Mouse (Mus musculus) thymus, adult 2 months (tissue): ENCODE measurements at regions not wholly inside any gene's neighbourhood (a gene's known extent, or its start where the extent isn't known, plus 50 kb on each side); places are given as distances from the start of the nearest gene placed in this dataset.

Experiments
- DNase-seq: peaks from one replicate; pipeline ENCODE4 v3.0.0; 2021
- H3K27ac ChIP-seq: fragments of 200-500 bp; 2 replicates; pipeline ENCODE4 v1.5.1; 2012; ENCODE audit warnings: low read length, control low read depth; ENCODE audit not compliant: control insufficient read depth, insufficient read depth
- H3K27me3 ChIP-seq: fragments of 200-500 bp; 2 replicates; pipeline ENCODE4 v1.6.1; 2012; ENCODE audit warnings: mild to moderate bottlenecking, low read length, moderate library complexity, mixed read lengths; ENCODE audit not compliant: control insufficient read depth, insufficient read depth
- H3K36me3 ChIP-seq: fragments of 200-500 bp; 2 replicates; pipeline ENCODE4 v1.6.1; 2012; ENCODE audit warnings: mild to moderate bottlenecking, low read length, moderate library complexity; ENCODE audit not compliant: control insufficient read depth, insufficient read depth
- H3K4me1 ChIP-seq: fragments of 200-500 bp; replicated peaks from 2 replicates; pipeline ENCODE4 v1.6.1; 2012; ENCODE audit warnings: low read length; ENCODE audit not compliant: control insufficient read depth, insufficient read depth
- H3K4me3 ChIP-seq: fragments of 200-500 bp; 2 replicates; pipeline ENCODE4 v1.5.1; 2012; ENCODE audit warnings: mild to moderate bottlenecking, low read length, control low read depth, moderate library complexity; ENCODE audit not compliant: control insufficient read depth, insufficient read depth
- CTCF ChIP-seq: fragments of 200-500 bp; IDR thresholded peaks from 2 replicates; pipeline ENCODE4 v1.5.1; 2012; ENCODE audit warnings: mild to moderate bottlenecking, control low read depth, low read length, moderate library complexity, borderline replicate concordance; ENCODE audit not compliant: control insufficient read depth, poor library complexity, insufficient read depth; ENCODE audit errors: extremely low read depth
- POLR2A ChIP-seq: fragments of 200-500 bp; IDR thresholded peaks from 2 replicates; pipeline ENCODE4 v1.6.1; 2012; ENCODE audit warnings: mild to moderate bottlenecking, low read length, control low read depth, moderate library complexity; ENCODE audit not compliant: control insufficient read depth, poor library complexity, insufficient read depth; ENCODE audit errors: extremely low read depth
- WGBS: fragments of 180-500 bp; shearing (Covaris S2); methylation state at CpG from one replicate; pipeline ENCODE4 v1.1.7; 2018; 5-methylcytosine and 5-hydroxymethylcytosine counted together

GRCm38 (mm10) chr13:107571539-107571938, 472.7 kb upstream of the Smim15 start:
- H3K36me3 ChIP-seq, result no peaks in the 10 kb centered on the region
- no peaks in the 10 kb centered on the region for H3K27me3 ChIP-seq
- peak; percentile 42 for DNase-seq
- H3K4me3 ChIP-seq, result no peak overlapping the region
- WGBS, result 6% methylated on average over 10 of the region's 10 CpGs
- peaks cover 32% of the 10 kb centered on the region for H3K4me1 ChIP-seq
- TF ChIP-seq CTCF (no peak), POLR2A (no peak)
- peak overlapping the region; percentile 75 for H3K27ac ChIP-seq

GRCm38 (mm10) chr13:107569477-107569876, 474.8 kb upstream of the Smim15 start:
- Histone ChIP-seq H3K4me3 (no peak overlapping the region), H3K27ac (peak overlapping the region; percentile 98), H3K36me3 (no peaks in the 10 kb centered on the region), H3K4me1 (peaks cover 41% of the 10 kb centered on the region), H3K27me3 (no peaks in the 10 kb centered on the region)
- 97% methylated on average over 2 of the region's 2 CpGs for WGBS
- TF ChIP-seq POLR2A, result no peak
- no peak for TF ChIP-seq CTCF
- DNase-seq, result no peak

- Histone ChIP-seq H3K27ac (peak overlapping the region; percentile 98), H3K4me1 (peaks cover 33% of the 10 kb centered on the region), H3K27me3 (no peaks in the 10 kb centered on the region), H3K36me3 (no peaks in the 10 kb centered on the region), H3K4me3 (peak overlapping the region; percentile 35)
- no peak for TF ChIP-seq CTCF
- peak; percentile 63 for TF ChIP-seq POLR2A
- peak; percentile 46 for DNase-seq
- 2% methylated on average over 7 of the region's 7 CpGs for WGBS
Measured at GRCm38 (mm10) chr13:107568701-107569121, 475.5 kb upstream of the Smim15 start.

- H3K36me3 ChIP-seq, result no peaks in the 10 kb centered on the region
- H3K27ac ChIP-seq, result no peak overlapping the region
- no peak overlapping the region for H3K4me3 ChIP-seq
- no peak for DNase-seq
- H3K27me3 ChIP-seq, result no peaks in the 10 kb centered on the region
- no peak for TF ChIP-seq CTCF
- no peak for TF ChIP-seq POLR2A
- peaks cover 12% of the 10 kb centered on the region for H3K4me1 ChIP-seq
- 80% methylated on average over 1 of the region's 1 CpGs for WGBS
Measured at GRCm38 (mm10) chr13:107562463-107562862, 481.8 kb upstream of the Smim15 start.

GRCm38 (mm10) chr13:107561529-107561928, 482.7 kb upstream of the Smim15 start:
- H3K4me1 ChIP-seq, result peaks cover 12% of the 10 kb centered on the region
- no peaks in the 10 kb centered on the region for H3K36me3 ChIP-seq
- no peaks in the 10 kb centered on the region for H3K27me3 ChIP-seq
- 92% methylated on average over 2 of the region's 2 CpGs for WGBS
- H3K27ac ChIP-seq, result no peak overlapping the region
- no peak for DNase-seq
- TF ChIP-seq POLR2A (no peak), CTCF (no peak)
- no peak overlapping the region for H3K4me3 ChIP-seq

GRCm38 (mm10) chr13:107555958-107556357, 488.3 kb upstream of the Smim15 start:
- no peak for DNase-seq
- TF ChIP-seq POLR2A, result no peak
- no peak for TF ChIP-seq CTCF

GRCm38 (mm10) chr13:107554091-107554490, 490.2 kb upstream of the Smim15 start:
- 87% methylated on average over 3 of the region's 3 CpGs for WGBS
- no peak for DNase-seq
- Histone ChIP-seq H3K4me1 (no peaks in the 10 kb centered on the region), H3K36me3 (no peaks in the 10 kb centered on the region), H3K27me3 (no peaks in the 10 kb centered on the region), H3K4me3 (no peak overlapping the region), H3K27ac (no peak overlapping the region)
- TF ChIP-seq CTCF (no peak), POLR2A (no peak)

More at GRCm38 (mm10) chr13:107555958-107556357, 488.3 kb upstream of the Smim15 start:
- H3K36me3 ChIP-seq, result no peaks in the 10 kb centered on the region
- H3K27me3 ChIP-seq, result no peaks in the 10 kb centered on the region
- H3K27ac ChIP-seq, result no peak overlapping the region
- 0 out of 2 replicates have a peak, but pooled peaks cover 2% of the 10 kb centered on the region for H3K4me1 ChIP-seq
- WGBS, result 95% methylated on average over 3 of the region's 3 CpGs
- H3K4me3 ChIP-seq, result no peak overlapping the region
